Mouse (Mus musculus): ENCODE data around the gene Cry2. TPM values are rescaled to one million over a fixed set of nuclear protein-coding genes. Genes with fewer than 3 reads are reported as not detected.

The Cry2 gene
- polyA plus RNA-seq, 1 experiment from 2014 or later: 46.8 TPM

GRCm38 (mm10) chr2:92392318-92393264 lies 41.3 kb downstream of the Cry2 start:
- peak overlapping the region; percentile 33 for H3K4me3 ChIP-seq (replicated peaks; ENCODE audit: low read length)
- H3K9me3 ChIP-seq (ENCODE audit: control insufficient read depth, low read length): no peaks in the 10 kb centered on the region
- H3K4me1 ChIP-seq (replicated peaks; ENCODE audit: control insufficient read depth, insufficient read depth, low read length): peaks cover 48% of the 10 kb centered on the region
- ATAC-seq: no peak
- H3K4me2 ChIP-seq (ENCODE audit: low read length): peak overlapping the region; percentile 55
- H3K27ac ChIP-seq (ENCODE audit: low read length): peak overlapping the region; percentile 58
- no peaks in the 10 kb centered on the region for H3K27me3 ChIP-seq (replicated peaks; ENCODE audit: control insufficient read depth, insufficient read depth, low read length)
- WGBS: 8% methylated on average over 25 of the region's 26 CpGs
- H3K9ac ChIP-seq (replicated peaks; ENCODE audit: low read depth, low read length): peak overlapping the region; percentile 54
- no peaks in the 10 kb centered on the region for H3K36me3 ChIP-seq (ENCODE audit: control insufficient read depth, insufficient read depth)

- WGBS: 15% methylated on average over 11 of the region's 11 CpGs
- ATAC-seq: no peak
- Histone ChIP-seq H3K9me3 (ENCODE audit: control insufficient read depth, low read length) (no peaks in the 10 kb centered on the region), H3K27me3 (replicated peaks; ENCODE audit: control insufficient read depth, insufficient read depth, low read length) (no peaks in the 10 kb centered on the region), H3K9ac (replicated peaks; ENCODE audit: low read depth, low read length) (peak overlapping the region; percentile 54), H3K4me2 (ENCODE audit: low read length) (peak overlapping the region; percentile 55), H3K4me1 (replicated peaks; ENCODE audit: control insufficient read depth, insufficient read depth, low read length) (peaks cover 48% of the 10 kb centered on the region), H3K27ac (ENCODE audit: low read length) (peak overlapping the region; percentile 58), H3K4me3 (replicated peaks; ENCODE audit: low read length) (peak overlapping the region; percentile 33), H3K36me3 (ENCODE audit: control insufficient read depth, insufficient read depth) (peaks cover 2% of the 10 kb centered on the region)
Measured at GRCm38 (mm10) chr2:92391703-92392317, 42.0 kb downstream of the Cry2 start.

DNA sequence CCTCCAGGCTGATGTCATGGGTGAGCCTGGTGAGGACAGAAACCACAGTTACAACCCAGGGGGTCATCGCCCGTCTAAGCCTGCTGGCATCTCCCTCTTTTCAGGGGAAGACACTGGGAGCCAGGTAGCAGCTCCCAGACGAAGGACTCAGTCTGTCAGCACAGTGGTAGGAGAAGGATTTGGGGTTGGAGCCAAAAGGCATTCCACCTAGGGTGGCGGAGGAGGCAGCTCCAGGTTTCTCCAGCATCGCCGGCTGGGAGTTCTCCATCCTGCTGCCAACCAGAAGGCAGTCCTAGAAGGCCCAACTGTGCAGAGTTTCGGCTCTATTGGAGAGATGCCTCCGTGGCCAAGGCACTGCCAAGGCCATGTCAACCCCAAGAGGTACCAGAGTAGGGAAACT lies 42.7 kb downstream of the Cry2 start:
- peaks cover 48% of the 10 kb centered on the region for H3K4me1 ChIP-seq (replicated peaks; ENCODE audit: control insufficient read depth, insufficient read depth, low read length)
- no peaks in the 10 kb centered on the region for H3K9me3 ChIP-seq (ENCODE audit: control insufficient read depth, low read length)
- ATAC-seq: no peak
- WGBS: 71% methylated on average over 8 of the region's 8 CpGs
- peak overlapping the region; percentile 55; the same call in 1 of the 2 replicates for H3K4me2 ChIP-seq (ENCODE audit: low read length)
- no peak overlapping the region for H3K4me3 ChIP-seq (replicated peaks; ENCODE audit: low read length)
- 0 out of 2 replicates have a peak overlapping the region, but pooled peaks have one; percentile 20 for H3K27ac ChIP-seq (ENCODE audit: low read length)
- H3K36me3 ChIP-seq (ENCODE audit: control insufficient read depth, insufficient read depth): peaks cover 7% of the 10 kb centered on the region
- no peak overlapping the region for H3K9ac ChIP-seq (replicated peaks; ENCODE audit: low read depth, low read length)
- no peaks in the 10 kb centered on the region for H3K27me3 ChIP-seq (replicated peaks; ENCODE audit: control insufficient read depth, insufficient read depth, low read length)

DNA sequence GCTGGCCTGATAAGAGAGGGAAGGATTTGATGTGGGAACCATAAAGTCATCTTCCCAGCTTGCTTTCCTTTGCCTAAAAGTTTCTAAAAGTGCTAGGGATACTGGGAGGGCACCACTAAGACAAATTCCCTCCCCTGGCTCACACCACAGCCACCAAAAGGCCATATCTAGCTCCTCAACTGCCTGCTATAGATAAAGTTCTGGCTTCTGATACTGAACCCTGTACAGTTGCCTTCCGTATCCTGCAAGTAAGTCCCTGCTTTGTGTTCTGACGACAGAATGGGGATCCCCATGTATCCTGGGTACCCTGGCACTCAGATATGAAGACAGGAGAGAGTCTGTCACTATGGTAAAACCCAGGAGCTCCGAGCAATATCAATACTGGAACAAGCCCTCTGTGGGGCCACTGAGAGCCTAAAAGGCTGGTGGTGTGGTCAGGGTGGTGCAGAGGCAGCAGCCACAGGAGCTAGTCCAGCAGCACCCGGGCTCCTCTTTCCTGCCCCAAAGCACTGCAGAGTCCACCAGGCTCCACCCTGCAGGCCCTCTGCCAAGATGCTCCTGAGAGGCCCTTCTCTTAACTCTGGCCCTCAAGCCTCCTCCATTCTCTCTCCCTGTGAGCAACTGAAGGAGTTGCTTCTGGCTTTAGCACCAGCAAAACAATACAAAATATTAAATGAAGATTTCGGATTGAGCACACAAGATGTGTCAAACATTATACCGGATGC lies 43.5 kb downstream of the Cry2 start:
- ATAC-seq: no peak
- H3K27me3 ChIP-seq (replicated peaks; ENCODE audit: control insufficient read depth, insufficient read depth, low read length): no peaks in the 10 kb centered on the region
- H3K9me3 ChIP-seq (ENCODE audit: control insufficient read depth, low read length): no peaks in the 10 kb centered on the region
- peaks cover 13% of the 10 kb centered on the region for H3K36me3 ChIP-seq (ENCODE audit: control insufficient read depth, insufficient read depth)
- H3K4me2 ChIP-seq (ENCODE audit: low read length): no peak overlapping the region; the same call in 1 of the 2 replicates
- H3K4me3 ChIP-seq (replicated peaks; ENCODE audit: low read length): no peak overlapping the region
- WGBS: 72% methylated on average over 6 of the region's 6 CpGs
- no peak overlapping the region for H3K27ac ChIP-seq (ENCODE audit: low read length)
- H3K4me1 ChIP-seq (replicated peaks; ENCODE audit: control insufficient read depth, insufficient read depth, low read length): peaks cover 48% of the 10 kb centered on the region
- no peak overlapping the region for H3K9ac ChIP-seq (replicated peaks; ENCODE audit: low read depth, low read length)

- WGBS: under 1% methylated on average over 10 of the region's 10 CpGs
- H3K4me1 ChIP-seq (replicated peaks; ENCODE audit: control insufficient read depth, insufficient read depth, low read length): peaks cover 48% of the 10 kb centered on the region
Measured at GRCm38 (mm10) chr2:92389645-92390044, 44.2 kb downstream of the Cry2 start.

DNA sequence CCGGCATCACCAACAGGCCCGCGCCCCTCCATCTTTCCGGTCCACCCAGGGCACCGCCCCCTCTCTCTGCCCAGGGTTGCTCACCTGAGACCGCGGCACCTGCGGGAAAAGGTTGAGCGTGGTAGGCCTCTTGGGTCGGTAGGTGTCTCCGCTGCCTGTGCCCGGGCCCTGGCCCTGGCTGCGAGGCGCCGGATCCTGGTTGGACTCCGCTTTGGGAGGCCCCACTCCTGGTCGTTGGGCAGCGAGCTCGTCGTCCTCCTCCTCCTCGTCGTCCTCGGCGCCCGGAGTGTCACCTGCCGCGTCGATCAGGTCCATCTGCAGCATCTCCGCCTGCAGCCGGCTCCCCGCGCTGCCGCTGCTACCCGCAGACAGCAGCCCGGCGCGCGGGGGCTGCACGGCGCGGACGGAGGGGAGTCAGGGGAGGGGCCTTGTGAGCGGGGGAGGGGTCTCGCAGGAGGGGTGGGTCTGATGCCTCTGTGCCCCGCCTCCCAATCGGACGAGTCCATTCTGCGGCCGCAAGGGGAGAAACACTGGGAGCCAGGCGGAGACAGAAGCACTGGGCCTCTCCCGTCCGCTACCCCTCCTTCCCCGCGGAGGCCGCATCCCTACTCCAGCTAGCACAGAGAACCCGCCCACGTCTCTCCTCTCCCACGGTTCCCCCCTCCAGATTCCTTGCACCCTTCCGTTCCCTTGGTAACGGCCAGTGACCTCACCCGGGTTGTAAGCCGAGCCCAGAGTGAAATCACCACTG lies 44.8 kb downstream of the Cry2 start:
- Histone ChIP-seq H3K9me3 (ENCODE audit: control insufficient read depth, low read length) (no peaks in the 10 kb centered on the region), H3K27me3 (replicated peaks; ENCODE audit: control insufficient read depth, insufficient read depth, low read length) (no peaks in the 10 kb centered on the region), H3K4me3 (replicated peaks; ENCODE audit: low read length) (peak overlapping the region; percentile 89), H3K9ac (replicated peaks; ENCODE audit: low read depth, low read length) (peak overlapping the region; percentile 90), H3K27ac (ENCODE audit: low read length) (peak overlapping the region; percentile 88), H3K4me2 (ENCODE audit: low read length) (peak overlapping the region; percentile 64), H3K4me1 (replicated peaks; ENCODE audit: control insufficient read depth, insufficient read depth, low read length) (peaks cover 48% of the 10 kb centered on the region), H3K36me3 (ENCODE audit: control insufficient read depth, insufficient read depth) (peaks cover 21% of the 10 kb centered on the region)
- under 1% methylated on average over 62 of the region's 62 CpGs for WGBS
- peak; percentile 91 for ATAC-seq

More at GRCm38 (mm10) chr2:92389645-92390044, 44.2 kb downstream of the Cry2 start:
- H3K36me3 ChIP-seq (ENCODE audit: control insufficient read depth, insufficient read depth): peaks cover 20% of the 10 kb centered on the region
- ATAC-seq: no peak
- H3K4me3 ChIP-seq (replicated peaks; ENCODE audit: low read length): peak overlapping the region; percentile 89
- H3K4me2 ChIP-seq (ENCODE audit: low read length): peak overlapping the region; percentile 64
- no peaks in the 10 kb centered on the region for H3K27me3 ChIP-seq (replicated peaks; ENCODE audit: control insufficient read depth, insufficient read depth, low read length)
- H3K27ac ChIP-seq (ENCODE audit: low read length): peak overlapping the region; percentile 88
- H3K9ac ChIP-seq (replicated peaks; ENCODE audit: low read depth, low read length): peak overlapping the region; percentile 90
- no peaks in the 10 kb centered on the region for H3K9me3 ChIP-seq (ENCODE audit: control insufficient read depth, low read length)

DNA sequence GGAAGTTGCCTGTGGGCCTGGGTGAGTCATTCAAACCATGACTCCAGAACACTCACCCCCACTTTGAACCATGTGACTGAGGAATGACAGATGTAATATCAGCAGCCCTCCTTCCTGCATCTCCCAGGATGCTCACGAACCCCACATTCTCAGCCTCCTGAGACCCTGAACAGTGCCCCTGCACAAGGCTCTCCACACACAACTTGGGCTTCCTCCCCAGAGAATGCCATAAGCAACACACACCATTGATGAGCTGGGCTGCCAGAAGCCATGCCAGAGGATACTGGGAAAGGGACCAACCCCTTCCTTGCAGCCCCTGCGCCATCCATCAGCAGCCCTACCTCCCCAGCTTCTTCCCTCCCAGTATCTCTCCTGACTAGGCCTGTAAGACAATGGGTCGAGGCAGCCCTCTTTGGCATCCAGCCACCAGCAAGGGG lies 45.7 kb downstream of the Cry2 start:
- WGBS: 10% methylated on average over 3 of the region's 3 CpGs
- Histone ChIP-seq H3K4me2 (ENCODE audit: low read length) (peak overlapping the region; percentile 64), H3K4me3 (replicated peaks; ENCODE audit: low read length) (peak overlapping the region; percentile 89), H3K9me3 (ENCODE audit: control insufficient read depth, low read length) (no peaks in the 10 kb centered on the region), H3K36me3 (ENCODE audit: control insufficient read depth, insufficient read depth) (peaks cover 22% of the 10 kb centered on the region), H3K27ac (ENCODE audit: low read length) (peak overlapping the region; percentile 88), H3K9ac (replicated peaks; ENCODE audit: low read depth, low read length) (peak overlapping the region; percentile 90), H3K27me3 (replicated peaks; ENCODE audit: control insufficient read depth, insufficient read depth, low read length) (no peaks in the 10 kb centered on the region), H3K4me1 (replicated peaks; ENCODE audit: control insufficient read depth, insufficient read depth, low read length) (peaks cover 46% of the 10 kb centered on the region)
- no peak for ATAC-seq

GRCm38 (mm10) chr2:92387646-92388045 lies 46.2 kb downstream of the Cry2 start:
- no peaks in the 10 kb centered on the region for H3K9me3 ChIP-seq (ENCODE audit: control insufficient read depth, low read length)
- peak overlapping the region; percentile 30; the same call in 1 of the 2 replicates for H3K27ac ChIP-seq (ENCODE audit: low read length)
- H3K4me1 ChIP-seq (replicated peaks; ENCODE audit: control insufficient read depth, insufficient read depth, low read length): peaks cover 42% of the 10 kb centered on the region
- peaks cover 24% of the 10 kb centered on the region for H3K36me3 ChIP-seq (ENCODE audit: control insufficient read depth, insufficient read depth)
- no peak for ATAC-seq
- H3K27me3 ChIP-seq (replicated peaks; ENCODE audit: control insufficient read depth, insufficient read depth, low read length): no peaks in the 10 kb centered on the region
- peak overlapping the region; percentile 89 for H3K4me3 ChIP-seq (replicated peaks; ENCODE audit: low read length)
- H3K9ac ChIP-seq (replicated peaks; ENCODE audit: low read depth, low read length): peak overlapping the region; percentile 90; the same call in 1 of the 2 replicates
- H3K4me2 ChIP-seq (ENCODE audit: low read length): peak overlapping the region; percentile 64
- WGBS: 73% methylated on average over 4 of the region's 4 CpGs
